Mouse (Mus musculus) liver, embryonic 14.5 days (tissue): Measurements from ENCODE around the gene Pex14. TPM values are rescaled to one million over a fixed set of nuclear protein-coding genes. Genes with fewer than 3 reads are reported as not detected.

Source experiments
- ATAC-seq: fragments of 200-750 bp; cut with Nextera tagmentation; 2 replicates; pipeline ENCODE4 v1.8.0; 2017; ENCODE audit warnings: moderate number of reproducible peaks, mild to moderate bottlenecking, moderate library complexity; ENCODE audit not compliant: insufficient read depth
- DNase-seq, 3 experiments: peaks; one replicate each; pipeline ENCODE4 v3.0.0-alpha.2; 2012 to 2013; ENCODE audit warnings: low read depth in 3 of 3, low spot score in 3 of 3
- H3K27ac ChIP-seq: fragments of 300-500 bp; sonication (generic); 2 replicates; pipeline ENCODE4 v1.5.1; 2014; ENCODE audit warnings: moderate library complexity, mild to moderate bottlenecking, control low read depth, inconsistent platforms
- H3K27me3 ChIP-seq: fragments of 300-500 bp; sonication (generic); 2 replicates; pipeline ENCODE4 v1.6.1; 2014; ENCODE audit warnings: mild to moderate bottlenecking, low read length, moderate library complexity; ENCODE audit not compliant: control insufficient read depth, insufficient read depth
- H3K36me3 ChIP-seq: fragments of 300-500 bp; sonication (generic); replicated peaks from 2 replicates; pipeline ENCODE4 v1.6.1; 2014; ENCODE audit warnings: low read depth; ENCODE audit not compliant: control insufficient read depth, insufficient read depth
- H3K4me1 ChIP-seq, 2 experiments: fragments of 200-500 bp in 1 of 2; fragments of 300-500 bp in 1 of 2; sonication (generic) in 1 of 2; replicated peaks; 2 replicates each; pipeline ENCODE4 v1.6.1; 2012 to 2014; ENCODE audit warnings: antibody characterized with exemption in 1 of 2, inconsistent platforms in 1 of 2, low read length in 1 of 2; ENCODE audit not compliant: control insufficient read depth in 2 of 2, insufficient read depth in 2 of 2
- H3K4me2 ChIP-seq: fragments of 300-500 bp; sonication (generic); 2 replicates; pipeline ENCODE4 v1.6.1; 2014; ENCODE audit warnings: low read depth, mild to moderate bottlenecking, control low read depth, moderate library complexity
- H3K4me3 ChIP-seq, 2 experiments: fragments of 200-500 bp in 1 of 2; fragments of 300-500 bp in 1 of 2; sonication (generic) in 1 of 2; 2 replicates each; pipeline ENCODE4 v1.5.1; 2012 to 2014; ENCODE audit warnings: low read depth in 2 of 2, low read length in 2 of 2, mild to moderate bottlenecking in 2 of 2, control low read depth in 1 of 2, inconsistent platforms in 1 of 2, moderate library complexity in 1 of 2; ENCODE audit not compliant: insufficient read depth in 1 of 2
- H3K9ac ChIP-seq: fragments of 300-500 bp; sonication (generic); replicated peaks from 2 replicates; pipeline ENCODE4 v1.6.1; 2014; ENCODE audit warnings: mild to moderate bottlenecking, control low read depth, moderate library complexity
- H3K9me3 ChIP-seq: fragments of 300-500 bp; sonication (generic); 2 replicates; pipeline ENCODE4 v1.6.1; 2016; ENCODE audit warnings: low read length, mixed read lengths; ENCODE audit not compliant: control insufficient read depth
- CTCF ChIP-seq: IDR thresholded peaks from 2 replicates; pipeline ENCODE4 v1.5.1; 2016; ENCODE audit warnings: antibody characterized with exemption, low read depth, control low read depth
- EP300 ChIP-seq: IDR thresholded peaks from 2 replicates; pipeline ENCODE4 v1.6.1; 2016; ENCODE audit warnings: antibody characterized with exemption, low read depth
- WGBS: fragments of 180-500 bp; shearing (Covaris S2); extraction: QIAGEN DNeasy Blood & Tissue Kit; methylation state at CpG from one replicate; pipeline ENCODE4 v1.1.7; 2014; ENCODE audit not compliant: insufficient replicate concordance; 5-methylcytosine and 5-hydroxymethylcytosine counted together
- polyA plus RNA-seq, 2 experiments: library from polyadenylated mRNA; depleted of rRNA in 1 of 2; stranded (reverse) in 1 of 2; unstranded in 1 of 2; fragments of >200 nt; fragmentation: Nextera tagmentation in 1 of 2; extraction: Ambion mirVana in 1 of 2; gene quantifications; 2 replicates each; pipeline versions ENCODE4 v1.2.1 to v1.2.3; 2012 to 2014

Pex14 gene
- polyA plus RNA-seq, 2 experiments: 11.4 to 14.9 TPM

- no peaks in the 10 kb centered on the region for H3K4me1 ChIP-seq
- no peaks in the 10 kb centered on the region for H3K36me3 ChIP-seq
- ATAC-seq: no peak
- H3K9me3 ChIP-seq: no peaks in the 10 kb centered on the region
- no peak overlapping the region for H3K4me2 ChIP-seq
- no peak overlapping the region for H3K4me3 ChIP-seq
- TF ChIP-seq EP300 (no peak), CTCF (no peak)
- DNase-seq: no peak
- WGBS: 55% methylated on average over 6 of the region's 6 CpGs
- no peak overlapping the region for H3K27ac ChIP-seq
- no peak overlapping the region for H3K9ac ChIP-seq
- peaks cover 33% of the 10 kb centered on the region for H3K27me3 ChIP-seq
Observed at GRCm38 (mm10) chr4:148950487-148950886, 149.2 kb downstream of the Pex14 start.

- H3K36me3 ChIP-seq: no peaks in the 10 kb centered on the region
- H3K27ac ChIP-seq: no peak overlapping the region
- no peak overlapping the region for H3K9ac ChIP-seq
- H3K4me2 ChIP-seq: no peak overlapping the region
- no peak for TF ChIP-seq EP300
- no peak for TF ChIP-seq CTCF
- no peaks in the 10 kb centered on the region for H3K4me1 ChIP-seq
- DNase-seq (no peak), ATAC-seq (peak; percentile 41; the same call in 1 of the 2 replicates)
- no peak overlapping the region for H3K4me3 ChIP-seq
- WGBS: 64% methylated on average over 10 of the region's 10 CpGs
- H3K9me3 ChIP-seq: no peaks in the 10 kb centered on the region
- peaks cover 21% of the 10 kb centered on the region for H3K27me3 ChIP-seq
Observed at GRCm38 (mm10) chr4:148947833-148948388, 151.8 kb downstream of the Pex14 start.

- Histone ChIP-seq H3K27me3 (peaks cover 3% of the 10 kb centered on the region), H3K9ac (no peak overlapping the region), H3K27ac (no peak overlapping the region), H3K36me3 (no peaks in the 10 kb centered on the region), H3K4me2 (no peak overlapping the region), H3K4me1 (no peaks in the 10 kb centered on the region), H3K9me3 (no peaks in the 10 kb centered on the region), H3K4me3 (no peak overlapping the region)
- WGBS: 81% methylated on average over 8 of the region's 8 CpGs
- ATAC-seq (no peak), DNase-seq (no peak)
- TF ChIP-seq CTCF: no peak
- TF ChIP-seq EP300: no peak
Observed at GRCm38 (mm10) chr4:148946071-148946470, 153.6 kb downstream of the Pex14 start.

GRCm38 (mm10) chr4:148945476-148945881, 154.2 kb downstream of the Pex14 start:
- 76% methylated on average over 4 of the region's 4 CpGs for WGBS
- Histone ChIP-seq H3K4me2 (no peak overlapping the region), H3K4me1 (peaks cover 0 to under 1% of the 10 kb centered on the region in 2 experiments; a peak in 1 of 4 replicates), H3K36me3 (no peaks in the 10 kb centered on the region), H3K9ac (no peak overlapping the region), H3K9me3 (no peaks in the 10 kb centered on the region), H3K4me3 (no peak overlapping the region), H3K27me3 (no peaks in the 10 kb centered on the region), H3K27ac (no peak overlapping the region)
- DNase-seq (no peak), ATAC-seq (no peak)
- TF ChIP-seq CTCF (no peak), EP300 (no peak)

- 46% methylated on average over 5 of the region's 5 CpGs for WGBS
- H3K9ac ChIP-seq: no peak overlapping the region
- no peak overlapping the region for H3K27ac ChIP-seq
- TF ChIP-seq EP300: no peak
- no peak for TF ChIP-seq CTCF
- no peaks in the 10 kb centered on the region for H3K36me3 ChIP-seq
- H3K4me2 ChIP-seq: no peak overlapping the region
- no peak for ATAC-seq
- no peak overlapping the region for H3K4me3 ChIP-seq
- peaks cover 0 to 3% of the 10 kb centered on the region in 2 experiments; a peak in 1 of 4 replicates for H3K4me1 ChIP-seq
- no peaks in the 10 kb centered on the region for H3K9me3 ChIP-seq
- no peak for DNase-seq
- H3K27me3 ChIP-seq: no peaks in the 10 kb centered on the region
Observed at GRCm38 (mm10) chr4:148943099-148943498, 156.6 kb downstream of the Pex14 start.
